Mouse (Mus musculus): ENCODE results near the gene Abcf1. TPM values are rescaled to one million over a fixed set of nuclear protein-coding genes. Genes with fewer than 3 reads are reported as not detected.
"Not testable (repeated sequence)": the region's sequence is repeated elsewhere in the genome, so short reads cannot be mapped to it uniquely, and the experiment has no call there.

Abcf1 gene
- total RNA-seq (2017) = 139 and 356 TPM in 2 replicates

- peak; percentile 96 to 98 for ATAC-seq (replicated peaks in 1 of 2; ENCODE audit: insufficient read depth in 1 of 2, low FRiP score in 2 of 2, low TSS enrichment in 1 of 2, low read depth in 1 of 2, poor library complexity in 2 of 2, severe bottlenecking in 2 of 2)
Measured at GRCm38 (mm10) chr17:35969418-35970389, at the start of gene Abcf1. Abcf1 (minus strand) TSS chr17:35969761.

GRCm38 (mm10) chr17:36018979-36019378 lies 49.4 kb upstream of the Abcf1 start:
- no peak for ATAC-seq (replicated peaks in 1 of 2; ENCODE audit: insufficient read depth in 1 of 2, low FRiP score in 2 of 2, low TSS enrichment in 1 of 2, low read depth in 1 of 2, poor library complexity in 2 of 2, severe bottlenecking in 2 of 2)

- no peak for ATAC-seq (replicated peaks in 1 of 2; ENCODE audit: insufficient read depth in 1 of 2, low FRiP score in 2 of 2, low TSS enrichment in 1 of 2, low read depth in 1 of 2, poor library complexity in 2 of 2, severe bottlenecking in 2 of 2)
Measured at GRCm38 (mm10) chr17:36017046-36017445, 47.5 kb upstream of the Abcf1 start.

DNA sequence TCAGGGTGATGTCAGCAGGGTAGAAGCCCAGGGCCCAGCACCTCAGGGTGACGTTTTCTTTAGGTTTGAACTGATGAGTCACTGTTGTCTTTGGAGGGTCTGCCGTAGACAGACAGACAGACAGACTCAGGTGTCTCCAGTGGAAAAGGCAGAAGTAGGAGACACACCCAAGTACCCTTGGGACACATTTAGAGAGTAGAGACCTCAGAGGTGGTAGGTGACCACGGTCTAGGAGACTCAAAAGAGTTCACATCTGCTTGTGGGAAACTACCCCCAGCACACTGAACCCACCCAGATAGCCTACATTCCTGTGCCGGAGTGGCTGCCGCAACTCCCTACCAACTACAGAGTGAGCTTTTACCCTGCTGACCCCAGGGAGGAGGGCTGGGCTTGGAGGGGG lies 45.4 kb upstream of the Abcf1 start:
- ATAC-seq (replicated peaks in 1 of 2; ENCODE audit: insufficient read depth in 1 of 2, low FRiP score in 2 of 2, low TSS enrichment in 1 of 2, low read depth in 1 of 2, poor library complexity in 2 of 2, severe bottlenecking in 2 of 2) = no peak

GRCm38 (mm10) chr17:36004409-36004808 lies 34.8 kb upstream of the Abcf1 start:
- ATAC-seq (replicated peaks in 1 of 2; ENCODE audit: insufficient read depth in 1 of 2, low FRiP score in 2 of 2, low TSS enrichment in 1 of 2, low read depth in 1 of 2, poor library complexity in 2 of 2, severe bottlenecking in 2 of 2) = not testable (repeated sequence)

- no peak for ATAC-seq (replicated peaks in 1 of 2; ENCODE audit: insufficient read depth in 1 of 2, low FRiP score in 2 of 2, low TSS enrichment in 1 of 2, low read depth in 1 of 2, poor library complexity in 2 of 2, severe bottlenecking in 2 of 2)
Measured at GRCm38 (mm10) chr17:36003331-36003730, 33.8 kb upstream of the Abcf1 start.

DNA sequence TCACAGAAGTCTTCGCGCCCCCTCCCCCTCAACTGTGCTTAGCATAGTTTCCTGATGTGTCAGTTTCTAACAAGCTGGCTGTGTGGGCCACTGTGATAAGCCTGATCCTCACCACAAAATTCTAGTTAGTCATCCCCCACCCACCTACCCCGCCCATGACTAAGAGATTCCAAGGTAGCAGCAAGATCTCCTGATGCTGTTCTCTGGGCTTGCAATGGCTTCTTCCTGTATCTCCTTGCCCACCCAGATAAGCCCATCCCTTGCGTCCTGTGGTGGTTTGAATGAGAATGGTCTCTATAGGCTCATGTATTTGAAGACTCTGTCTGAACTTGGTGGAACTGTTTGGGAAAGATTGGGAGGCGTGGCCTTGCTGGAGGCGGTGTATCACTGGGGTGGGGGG lies 32.4 kb upstream of the Abcf1 start:
- ATAC-seq (replicated peaks in 1 of 2; ENCODE audit: insufficient read depth in 1 of 2, low FRiP score in 2 of 2, low TSS enrichment in 1 of 2, low read depth in 1 of 2, poor library complexity in 2 of 2, severe bottlenecking in 2 of 2) = peak; percentile 33 to 51

DNA sequence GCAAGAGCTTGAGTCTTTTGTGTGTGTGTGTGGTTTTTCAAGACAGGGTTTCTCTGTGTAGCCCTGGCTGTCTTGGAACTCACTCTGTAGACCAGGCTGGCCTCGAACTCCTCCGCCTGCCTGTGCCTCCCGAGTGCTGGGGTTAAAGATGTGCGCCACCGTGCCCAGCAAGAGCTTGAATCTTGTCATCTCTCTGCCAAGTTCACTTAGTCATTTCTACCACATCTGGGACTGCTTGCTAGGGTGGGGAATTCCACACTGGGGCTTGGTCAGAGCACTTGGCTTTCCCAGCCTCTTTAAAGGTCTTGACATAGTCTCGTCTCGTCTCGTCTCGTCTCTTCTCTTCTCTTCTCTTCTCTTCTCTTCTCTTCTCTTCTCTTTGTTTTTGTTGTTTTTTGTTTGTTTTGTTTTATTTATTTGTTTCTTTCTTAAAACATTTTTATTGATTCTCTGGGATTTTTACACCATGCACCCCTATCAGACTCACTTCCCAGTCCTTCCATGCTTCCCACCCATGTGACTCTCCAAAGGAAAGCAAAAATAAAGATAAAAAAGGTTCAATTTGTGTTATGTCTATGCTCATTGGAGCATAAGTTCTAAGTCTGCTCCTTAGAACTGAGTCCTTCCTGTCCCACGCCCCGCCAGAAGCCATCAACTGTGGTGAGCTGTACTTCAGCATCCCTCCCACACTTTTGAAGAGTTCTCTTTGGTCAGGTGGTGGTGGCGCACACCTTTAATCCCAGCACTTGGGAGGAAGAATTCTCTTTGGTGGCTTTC lies 31.7 kb upstream of the Abcf1 start:
- ATAC-seq (replicated peaks in 1 of 2; ENCODE audit: insufficient read depth in 1 of 2, low FRiP score in 2 of 2, low TSS enrichment in 1 of 2, low read depth in 1 of 2, poor library complexity in 2 of 2, severe bottlenecking in 2 of 2) = no peak

GRCm38 (mm10) chr17:36000349-36000748 lies 30.8 kb upstream of the Abcf1 start:
- ATAC-seq (replicated peaks in 1 of 2; ENCODE audit: insufficient read depth in 1 of 2, low FRiP score in 2 of 2, low TSS enrichment in 1 of 2, low read depth in 1 of 2, poor library complexity in 2 of 2, severe bottlenecking in 2 of 2) = no peak

DNA sequence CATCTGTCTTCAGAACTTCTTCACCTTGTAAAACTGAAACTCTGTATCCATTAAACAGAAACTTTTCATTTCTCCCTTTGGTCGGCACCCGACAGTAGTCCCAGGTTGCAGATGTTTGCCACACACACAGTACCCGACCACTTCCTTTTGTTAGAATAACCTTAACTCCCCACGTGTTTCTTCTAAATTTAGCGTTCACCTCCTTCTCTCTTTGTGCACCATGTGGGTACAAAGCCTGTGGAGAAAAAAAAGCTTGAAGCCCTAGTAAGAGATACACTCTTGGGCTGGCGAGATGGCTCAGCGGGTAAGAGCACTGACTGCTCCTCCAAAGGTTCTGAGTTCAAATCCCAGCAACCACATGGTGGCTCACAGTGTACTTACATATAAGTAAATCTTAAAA lies 29.8 kb upstream of the Abcf1 start:
- ATAC-seq (replicated peaks in 1 of 2; ENCODE audit: insufficient read depth in 1 of 2, low FRiP score in 2 of 2, low TSS enrichment in 1 of 2, low read depth in 1 of 2, poor library complexity in 2 of 2, severe bottlenecking in 2 of 2) = peak; percentile 13 to 40; a peak in 2 of 4 replicates

- ATAC-seq (replicated peaks in 1 of 2; ENCODE audit: insufficient read depth in 1 of 2, low FRiP score in 2 of 2, low TSS enrichment in 1 of 2, low read depth in 1 of 2, poor library complexity in 2 of 2, severe bottlenecking in 2 of 2) = no peak
Measured at GRCm38 (mm10) chr17:35998545-35999305, 29.2 kb upstream of the Abcf1 start.

DNA sequence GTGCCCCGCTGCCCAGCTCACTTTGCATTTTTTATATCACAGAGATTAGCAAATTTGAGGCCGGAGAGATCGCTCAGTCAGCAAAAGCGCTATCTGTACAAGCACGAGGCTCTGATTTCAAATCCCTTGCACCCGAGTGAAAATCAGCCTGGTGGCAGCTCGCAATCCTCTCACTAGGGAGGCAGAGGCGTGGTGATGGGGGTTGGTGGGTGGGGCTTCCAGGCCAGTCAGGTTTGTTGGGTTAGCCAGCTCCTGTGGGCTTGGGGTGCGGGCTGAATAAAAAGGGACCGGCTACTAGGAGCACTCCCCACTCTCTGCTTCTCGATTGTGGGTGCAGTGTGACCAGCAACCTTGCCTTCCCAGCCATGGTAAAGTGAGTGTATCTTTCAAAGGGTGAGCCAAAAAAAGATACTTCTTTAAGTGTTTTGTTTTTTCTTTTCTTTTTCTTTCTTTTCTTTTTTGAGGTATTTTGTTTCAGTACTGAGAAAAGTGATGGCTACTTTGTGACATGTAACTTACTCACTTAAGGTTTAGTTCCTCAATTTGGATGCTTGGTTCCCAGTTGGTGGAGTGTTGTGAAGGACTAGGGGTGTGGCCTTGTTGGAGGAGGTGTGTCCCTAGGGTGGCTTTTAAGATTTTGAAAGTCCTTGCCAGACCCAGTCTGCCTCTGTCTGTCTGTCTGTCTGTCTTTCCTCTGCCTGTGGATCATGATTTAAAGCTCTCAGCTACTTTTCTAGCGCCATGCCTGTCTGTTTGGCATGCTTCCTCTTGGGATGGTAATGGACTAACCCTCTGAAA lies 28.4 kb upstream of the Abcf1 start:
- peak; percentile 23 to 52; a peak in 3 of 4 replicates for ATAC-seq (replicated peaks in 1 of 2; ENCODE audit: insufficient read depth in 1 of 2, low FRiP score in 2 of 2, low TSS enrichment in 1 of 2, low read depth in 1 of 2, poor library complexity in 2 of 2, severe bottlenecking in 2 of 2)

GRCm38 (mm10) chr17:35996949-35997348 lies 27.4 kb upstream of the Abcf1 start:
- peak; percentile 52 to 57 for ATAC-seq (replicated peaks in 1 of 2; ENCODE audit: insufficient read depth in 1 of 2, low FRiP score in 2 of 2, low TSS enrichment in 1 of 2, low read depth in 1 of 2, poor library complexity in 2 of 2, severe bottlenecking in 2 of 2)

DNA sequence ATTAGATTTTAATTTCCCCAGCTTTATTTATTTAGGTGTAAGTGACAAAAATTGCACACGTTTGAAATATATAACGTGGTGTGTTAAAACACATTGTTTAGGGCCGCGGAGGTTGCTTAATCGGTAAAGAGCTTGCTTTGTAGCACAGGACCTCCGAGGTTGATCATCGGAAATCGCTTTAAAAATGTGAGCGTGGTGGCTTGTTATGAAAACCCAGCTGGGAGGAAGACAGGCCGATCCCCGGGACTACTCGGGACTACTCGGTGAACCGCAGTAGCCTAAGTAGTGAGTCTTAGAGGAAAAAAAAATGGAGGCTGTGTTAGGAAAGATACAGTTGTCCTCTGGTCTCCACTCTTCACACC lies 25.3 kb upstream of the Abcf1 start:
- ATAC-seq (replicated peaks in 1 of 2; ENCODE audit: insufficient read depth in 1 of 2, low FRiP score in 2 of 2, low TSS enrichment in 1 of 2, low read depth in 1 of 2, poor library complexity in 2 of 2, severe bottlenecking in 2 of 2) = no peak

GRCm38 (mm10) chr17:35994175-35994878 lies 24.8 kb upstream of the Abcf1 start:
- ATAC-seq (replicated peaks in 1 of 2; ENCODE audit: insufficient read depth in 1 of 2, low FRiP score in 2 of 2, low TSS enrichment in 1 of 2, low read depth in 1 of 2, poor library complexity in 2 of 2, severe bottlenecking in 2 of 2) = peak; percentile 57 to 61

DNA sequence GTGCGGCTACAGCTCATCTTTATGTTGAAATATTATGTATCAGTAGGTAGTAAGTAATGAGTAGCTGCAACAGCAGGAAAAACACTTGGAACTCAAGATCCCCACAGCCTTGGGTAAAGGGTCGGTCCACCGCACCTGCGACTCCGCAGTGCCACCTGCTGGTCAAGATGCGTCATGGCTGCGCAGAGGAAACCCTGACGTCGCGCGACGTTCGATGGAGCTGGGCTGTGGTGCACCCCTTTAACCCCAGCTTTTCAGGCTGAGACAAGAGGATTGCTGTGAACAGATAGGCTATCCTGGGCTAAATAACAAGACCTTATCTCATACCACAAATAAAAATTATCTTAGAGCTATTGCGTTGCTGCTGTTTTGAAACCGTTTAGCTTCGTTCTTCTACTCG lies 24.1 kb upstream of the Abcf1 start:
- peak; percentile 63 to 65 for ATAC-seq (replicated peaks in 1 of 2; ENCODE audit: insufficient read depth in 1 of 2, low FRiP score in 2 of 2, low TSS enrichment in 1 of 2, low read depth in 1 of 2, poor library complexity in 2 of 2, severe bottlenecking in 2 of 2)
